Mouse (Mus musculus): ENCODE results near the gene Hoxa4. TPM values are rescaled to one million over a fixed set of nuclear protein-coding genes. Genes with fewer than 3 reads are reported as not detected.

Gene Hoxa4
- 10.2 and 11.7 TPM in 2 replicates for polyA plus RNA-seq (2014; fragmentation: Nextera tagmentation; extraction: Ambion mirVana)

GRCm38 (mm10) chr6:52190906-52191810, at the start of gene Hoxa4:
Hoxa4 (minus strand) TSS chr6:52191753.
- Histone ChIP-seq H3K4me3 (ENCODE audit: low read depth, low read length) (peak within 1 kb of the TSS; percentile 85), H3K4me1 (ENCODE audit: control insufficient read depth, insufficient read depth, low read length) (peaks cover 63% of the 10 kb centered on the region), H3K9me3 (ENCODE audit: control insufficient read depth, low read length) (no peaks in the 10 kb centered on the region), H3K27ac (ENCODE audit: low read depth, low read length) (peak within 1 kb of the TSS; percentile 100), H3K27me3 (ENCODE audit: control insufficient read depth, insufficient read depth, low read length) (no peaks in the 10 kb centered on the region), H3K9ac (ENCODE audit: low read length) (peak within 1 kb of the TSS; percentile 97), H3K36me3 (ENCODE audit: control insufficient read depth, insufficient read depth, low read length) (peaks cover 2% of the 10 kb centered on the region; the same call in 1 of the 2 replicates), H3K4me2 (ENCODE audit: low read depth) (peak within 1 kb of the TSS; percentile 99)
- ATAC-seq (ENCODE audit: insufficient read depth, low FRiP score, low TSS enrichment) (peak; percentile 75), DNase-seq (ENCODE audit: low spot score) (peak; percentile 82)
- WGBS, result under 1% methylated on average over 58 of the region's 102 CpGs

- ATAC-seq (ENCODE audit: insufficient read depth, low FRiP score, low TSS enrichment), result no peak
- H3K36me3 ChIP-seq (ENCODE audit: control insufficient read depth, insufficient read depth, low read length), result no peaks in the 10 kb centered on the region
- no peak overlapping the region for H3K27ac ChIP-seq (ENCODE audit: low read depth, low read length)
- no peaks in the 10 kb centered on the region for H3K4me1 ChIP-seq (ENCODE audit: control insufficient read depth, insufficient read depth, low read length)
- peak overlapping the region; percentile 43; the same call in 1 of the 2 replicates for H3K9ac ChIP-seq (ENCODE audit: low read length)
- peak overlapping the region; percentile 65; the same call in 1 of the 2 replicates for H3K4me3 ChIP-seq (ENCODE audit: low read depth, low read length)
- no peak for DNase-seq (ENCODE audit: low spot score)
- 0% methylated on average over 9 of the region's 9 CpGs for WGBS
- H3K27me3 ChIP-seq (ENCODE audit: control insufficient read depth, insufficient read depth, low read length), result peaks cover 91% of the 10 kb centered on the region
- H3K9me3 ChIP-seq (ENCODE audit: control insufficient read depth, low read length), result no peaks in the 10 kb centered on the region
- H3K4me2 ChIP-seq (ENCODE audit: low read depth), result peak overlapping the region; percentile 47
Observed at GRCm38 (mm10) chr6:52241001-52241621, 49.6 kb upstream of the Hoxa4 start.

GRCm38 (mm10) chr6:52240389-52241000, 48.9 kb upstream of the Hoxa4 start, which contains the start of gene Hoxa10:
Hoxa10 (minus strand) TSS chr6:52240854.
- Histone ChIP-seq H3K9me3 (ENCODE audit: control insufficient read depth, low read length) (no peaks in the 10 kb centered on the region), H3K36me3 (ENCODE audit: control insufficient read depth, insufficient read depth, low read length) (no peaks in the 10 kb centered on the region), H3K9ac (ENCODE audit: low read length) (peak within 1 kb of the TSS; percentile 87), H3K27ac (ENCODE audit: low read depth, low read length) (peak within 1 kb of the TSS; percentile 90), H3K27me3 (ENCODE audit: control insufficient read depth, insufficient read depth, low read length) (peaks cover 91% of the 10 kb centered on the region), H3K4me3 (ENCODE audit: low read depth, low read length) (peak within 1 kb of the TSS; percentile 65), H3K4me1 (ENCODE audit: control insufficient read depth, insufficient read depth, low read length) (no peaks in the 10 kb centered on the region), H3K4me2 (ENCODE audit: low read depth) (peak within 1 kb of the TSS; percentile 47)
- ATAC-seq (ENCODE audit: insufficient read depth, low FRiP score, low TSS enrichment) (peak; percentile 64), DNase-seq (ENCODE audit: low spot score) (peak; percentile 91)
- under 1% methylated on average over 35 of the region's 35 CpGs for WGBS

- ATAC-seq (ENCODE audit: insufficient read depth, low FRiP score, low TSS enrichment) (no peak), DNase-seq (ENCODE audit: low spot score) (peak; percentile 45)
- H3K4me3 ChIP-seq (ENCODE audit: low read depth, low read length), result peak overlapping the region; percentile 65
- H3K27me3 ChIP-seq (ENCODE audit: control insufficient read depth, insufficient read depth, low read length), result peaks cover 91% of the 10 kb centered on the region
- H3K4me2 ChIP-seq (ENCODE audit: low read depth), result peak overlapping the region; percentile 47
- H3K27ac ChIP-seq (ENCODE audit: low read depth, low read length), result peak overlapping the region; percentile 90
- H3K36me3 ChIP-seq (ENCODE audit: control insufficient read depth, insufficient read depth, low read length), result no peaks in the 10 kb centered on the region
- no peaks in the 10 kb centered on the region; the same call in 1 of the 2 replicates for H3K4me1 ChIP-seq (ENCODE audit: control insufficient read depth, insufficient read depth, low read length)
- WGBS, result under 1% methylated on average over 30 of the region's 30 CpGs
- no peaks in the 10 kb centered on the region for H3K9me3 ChIP-seq (ENCODE audit: control insufficient read depth, low read length)
- H3K9ac ChIP-seq (ENCODE audit: low read length), result peak overlapping the region; percentile 87
Observed at GRCm38 (mm10) chr6:52239625-52240388, 48.3 kb upstream of the Hoxa4 start.

GRCm38 (mm10) chr6:52238976-52239375, 47.4 kb upstream of the Hoxa4 start:
- DNase-seq (ENCODE audit: low spot score), result peak; percentile 54
- Histone ChIP-seq H3K9me3 (ENCODE audit: control insufficient read depth, low read length) (no peaks in the 10 kb centered on the region), H3K27ac (ENCODE audit: low read depth, low read length) (no peak overlapping the region), H3K9ac (ENCODE audit: low read length) (peak overlapping the region; percentile 68), H3K4me2 (ENCODE audit: low read depth) (peak overlapping the region; percentile 47), H3K27me3 (ENCODE audit: control insufficient read depth, insufficient read depth, low read length) (peaks cover 91% of the 10 kb centered on the region), H3K4me1 (ENCODE audit: control insufficient read depth, insufficient read depth, low read length) (no peaks in the 10 kb centered on the region; the same call in 1 of the 2 replicates), H3K4me3 (ENCODE audit: low read depth, low read length) (peak overlapping the region; percentile 65), H3K36me3 (ENCODE audit: control insufficient read depth, insufficient read depth, low read length) (no peaks in the 10 kb centered on the region)
- no peak for ATAC-seq (ENCODE audit: insufficient read depth, low FRiP score, low TSS enrichment)
- WGBS, result 1% methylated on average over 7 of the region's 7 CpGs

- no peak for DNase-seq (ENCODE audit: low spot score)
Observed at GRCm38 (mm10) chr6:52238155-52238545, 46.6 kb upstream of the Hoxa4 start.

GRCm38 (mm10) chr6:52237346-52238154, 46.0 kb upstream of the Hoxa4 start:
- no peaks in the 10 kb centered on the region for H3K9me3 ChIP-seq (ENCODE audit: control insufficient read depth, low read length)
- ATAC-seq (ENCODE audit: insufficient read depth, low FRiP score, low TSS enrichment) (no peak), DNase-seq (ENCODE audit: low spot score) (no peak)
- H3K27me3 ChIP-seq (ENCODE audit: control insufficient read depth, insufficient read depth, low read length), result peaks cover 89% of the 10 kb centered on the region
- H3K36me3 ChIP-seq (ENCODE audit: control insufficient read depth, insufficient read depth, low read length), result no peaks in the 10 kb centered on the region
- no peaks in the 10 kb centered on the region; the same call in 1 of the 2 replicates for H3K4me1 ChIP-seq (ENCODE audit: control insufficient read depth, insufficient read depth, low read length)
- peak overlapping the region; percentile 65 for H3K4me3 ChIP-seq (ENCODE audit: low read depth, low read length)
- H3K27ac ChIP-seq (ENCODE audit: low read depth, low read length), result peak overlapping the region; percentile 23; the same call in 1 of the 2 replicates
- WGBS, result 3% methylated on average over 10 of the region's 10 CpGs
- peak overlapping the region; percentile 57 for H3K4me2 ChIP-seq (ENCODE audit: low read depth)
- peak overlapping the region; percentile 94 for H3K9ac ChIP-seq (ENCODE audit: low read length)

More at GRCm38 (mm10) chr6:52238155-52238545, 46.6 kb upstream of the Hoxa4 start:
- Histone ChIP-seq H3K27me3 (ENCODE audit: control insufficient read depth, insufficient read depth, low read length) (peaks cover 91% of the 10 kb centered on the region), H3K4me2 (ENCODE audit: low read depth) (peak overlapping the region; percentile 57), H3K27ac (ENCODE audit: low read depth, low read length) (no peak overlapping the region; the same call in 1 of the 2 replicates), H3K9me3 (ENCODE audit: control insufficient read depth, low read length) (no peaks in the 10 kb centered on the region), H3K9ac (ENCODE audit: low read length) (peak overlapping the region; percentile 94), H3K4me3 (ENCODE audit: low read depth, low read length) (peak overlapping the region; percentile 65), H3K4me1 (ENCODE audit: control insufficient read depth, insufficient read depth, low read length) (no peaks in the 10 kb centered on the region; the same call in 1 of the 2 replicates), H3K36me3 (ENCODE audit: control insufficient read depth, insufficient read depth, low read length) (no peaks in the 10 kb centered on the region)
- WGBS, result under 1% methylated on average over 7 of the region's 7 CpGs
- no peak for ATAC-seq (ENCODE audit: insufficient read depth, low FRiP score, low TSS enrichment)

Measured in neural tube, embryonic 11.5 days (tissue).